Comparison of ENCODE assay signal across 7 mouse cellular contexts in genomic region chr17:56830411-56831110, GRCm38 (mm10). TPM values are rescaled to one million over a fixed set of nuclear protein-coding genes. Genes with fewer than 3 reads are reported as not detected.
DNase-seq lines count a peak whose midpoint lies in the region; ATAC-seq and TF ChIP-seq lines count a peak whose summit lies in the region.

Rfx2 (minus strand) TSS chr17:56831013.

- no peaks in the 10 kb centered on the region; the same call in 1 of the 2 replicates for H3K4me1 ChIP-seq in spleen, adult 2 months (ENCODE audit: control insufficient read depth, insufficient read depth, insufficient read length)
- H3K4me1 ChIP-seq in cortical plate, adult 2 months (ENCODE audit: control insufficient read depth, insufficient read depth, low read length), result peaks cover 3% of the 10 kb centered on the region; the same call in 1 of the 2 replicates
- peaks cover 20% of the 10 kb centered on the region for H3K4me1 ChIP-seq in hindbrain, embryonic 15.5 days (replicated peaks)
- peaks cover 6% of the 10 kb centered on the region; the same call in 1 of the 2 replicates for H3K4me1 ChIP-seq in midbrain, postnatal 0 days (ENCODE audit: insufficient read depth, low read length)

- peak in 1 of 2 experiments; percentile 13 for DNase-seq in spleen, adult 2 months (ENCODE audit: low read depth in 1 of 2, low spot score in 2 of 2)
- no peak for DNase-seq in spleen, postnatal 14 days (ENCODE audit: low spot score in 2 of 2)
- no peak for DNase-seq in midbrain, postnatal 0 days (ENCODE audit: low spot score)
- no peak for DNase-seq in adrenal gland, adult 8-10 months
- DNase-seq in gastrocnemius, postnatal 36 days, result no peak

- no peaks in the 10 kb centered on the region for H3K36me3 ChIP-seq in spleen, adult 2 months (ENCODE audit: control insufficient read depth, insufficient read depth, low read length)
- no peaks in the 10 kb centered on the region for H3K36me3 ChIP-seq in hindbrain, embryonic 15.5 days
- H3K36me3 ChIP-seq in midbrain, postnatal 0 days (ENCODE audit: insufficient read depth, low read length), result no peaks in the 10 kb centered on the region

- peak within 1 kb of the TSS; percentile 84 for H3K4me2 ChIP-seq in hindbrain, embryonic 15.5 days
- H3K4me2 ChIP-seq in midbrain, postnatal 0 days (ENCODE audit: low read depth, low read length, poor library complexity, severe bottlenecking), result peak within 1 kb of the TSS; percentile 93

- intact Hi-C loops in gastrocnemius, postnatal 36 days (cut with DNase I), result loop anchor here (1.0 kb wide), 1 partner anchor 28 kb away; no protein-coding TSS in a partner anchor

- H3K27me3 ChIP-seq in spleen, adult 2 months (ENCODE audit: control insufficient read depth, insufficient read depth, low read length), result peaks cover 8% of the 10 kb centered on the region
- peaks cover 10% of the 10 kb centered on the region; the same call in 1 of the 2 replicates for H3K27me3 ChIP-seq in hindbrain, embryonic 15.5 days
- H3K27me3 ChIP-seq in midbrain, postnatal 0 days (ENCODE audit: insufficient read depth, low read length), result peaks cover 12% of the 10 kb centered on the region; the same call in 1 of the 2 replicates

- no peak for TF ChIP-seq CTCF in spleen, adult 2 months (IDR thresholded peaks at IDR 0.05; ENCODE audit: extremely low read depth, insufficient read depth, insufficient read length, insufficient replicate concordance)
- TF ChIP-seq CTCF in cortical plate, adult 2 months (IDR thresholded peaks at IDR 0.05; ENCODE audit: extremely low read depth, insufficient read depth, low read length), result no peak
- no peak for TF ChIP-seq CTCF in midbrain, postnatal 0 days (IDR thresholded peaks at IDR 0.05)

- WGBS in spleen, adult 2 months, result under 1% methylated on average over 27 of the region's 62 CpGs
- under 1% methylated on average over 38 of the region's 62 CpGs for WGBS in hindbrain, embryonic 15.5 days
- WGBS in midbrain, postnatal 0 days, result 1% methylated on average over 20 of the region's 62 CpGs

- TF ChIP-seq POLR2A in spleen, adult 2 months (IDR thresholded peaks at IDR 0.05; ENCODE audit: low read depth, low read length), result no peak
- no peak for TF ChIP-seq POLR2A in cortical plate, adult 2 months (IDR thresholded peaks at IDR 0.05; ENCODE audit: extremely low read depth, insufficient read depth, low read length)

- no peaks in the 10 kb centered on the region for H3K9me3 ChIP-seq in hindbrain, embryonic 15.5 days
- H3K9me3 ChIP-seq in midbrain, postnatal 0 days (ENCODE audit: low read length), result no peaks in the 10 kb centered on the region

- H3K27ac ChIP-seq in spleen, adult 2 months (ENCODE audit: insufficient read depth, low read length), result no peak within 1 kb of the TSS
- H3K27ac ChIP-seq in cortical plate, adult 2 months (ENCODE audit: insufficient read depth, low read length), result no peak within 1 kb of the TSS
- peak within 1 kb of the TSS; percentile 12; the same call in 1 of the 2 replicates for H3K27ac ChIP-seq in hindbrain, embryonic 15.5 days (replicated peaks)
- H3K27ac ChIP-seq in midbrain, postnatal 0 days (ENCODE audit: low read depth, low read length), result no peak within 1 kb of the TSS

- peak within 1 kb of the TSS; percentile 64 for H3K4me3 ChIP-seq in spleen, adult 2 months (ENCODE audit: extremely low read depth, insufficient read depth, insufficient read length)
- H3K4me3 ChIP-seq in cortical plate, adult 2 months (ENCODE audit: insufficient read depth, low read length), result peak within 1 kb of the TSS; percentile 31
- H3K4me3 ChIP-seq in hindbrain, embryonic 15.5 days, result peak within 1 kb of the TSS; percentile 68
- H3K4me3 ChIP-seq in midbrain, postnatal 0 days (ENCODE audit: low read depth, low read length), result peak within 1 kb of the TSS; percentile 57

- ATAC-seq in hindbrain, embryonic 15.5 days (ENCODE audit: low FRiP score, low read depth), result no peak
- ATAC-seq in midbrain, postnatal 0 days (ENCODE audit: low FRiP score), result no peak; the same call in 1 of the 2 replicates

- H3K9ac ChIP-seq in hindbrain, embryonic 15.5 days, result peak within 1 kb of the TSS; percentile 49
- H3K9ac ChIP-seq in midbrain, postnatal 0 days (replicated peaks; ENCODE audit: low read length, poor library complexity, severe bottlenecking), result 0 out of 2 replicates have a peak within 1 kb of the TSS, but pooled peaks have one; percentile 39

RNA-seq across cellular contexts. Expression of gene Rfx2, which starts in this region (rescaled TPM):
- polyA plus RNA-seq in spleen, adult 2 months (2012; rRNA removed), result 13.6 and 16.5 TPM in 2 replicates
- polyA plus RNA-seq in cortical plate, adult 2 months (2012; rRNA removed), result 2.6 and 3.2 TPM in 2 replicates
- polyA plus RNA-seq in hindbrain, embryonic 15.5 days (2015; fragmentation: Nextera tagmentation; extraction: Ambion mirVana), result 4.8 and 6.7 TPM in 2 replicates
- total RNA-seq in midbrain, postnatal 0 days (2014; rRNA removed), result 5.1 and 5.7 TPM in 2 replicates
- polyA plus RNA-seq in midbrain, postnatal 0 days (2015; fragmentation: Nextera tagmentation; extraction: Ambion mirVana), result 2.3 and 3.0 TPM in 2 replicates
- total RNA-seq in adrenal gland, adult 8-10 months (2022), result 1 to 10 TPM; 5.5 to 9.5 (median 6.8) TPM
- 1 to 10 TPM; 1.8 to 2.5 TPM for total RNA-seq in gastrocnemius, postnatal 36 days (2021)
